Mouse (Mus musculus) c-Kit-negative CD71-positive TER-119-positive erythroid progenitor cells, embryonic 14.5 days (primary cell): ENCODE results near the gene Vmac.

Experiments
- DNase-seq: peaks from one replicate; pipeline ENCODE4 v3.0.0-alpha.2; 2013; ENCODE audit warnings: low read depth, low spot score

Vmac gene

DNA sequence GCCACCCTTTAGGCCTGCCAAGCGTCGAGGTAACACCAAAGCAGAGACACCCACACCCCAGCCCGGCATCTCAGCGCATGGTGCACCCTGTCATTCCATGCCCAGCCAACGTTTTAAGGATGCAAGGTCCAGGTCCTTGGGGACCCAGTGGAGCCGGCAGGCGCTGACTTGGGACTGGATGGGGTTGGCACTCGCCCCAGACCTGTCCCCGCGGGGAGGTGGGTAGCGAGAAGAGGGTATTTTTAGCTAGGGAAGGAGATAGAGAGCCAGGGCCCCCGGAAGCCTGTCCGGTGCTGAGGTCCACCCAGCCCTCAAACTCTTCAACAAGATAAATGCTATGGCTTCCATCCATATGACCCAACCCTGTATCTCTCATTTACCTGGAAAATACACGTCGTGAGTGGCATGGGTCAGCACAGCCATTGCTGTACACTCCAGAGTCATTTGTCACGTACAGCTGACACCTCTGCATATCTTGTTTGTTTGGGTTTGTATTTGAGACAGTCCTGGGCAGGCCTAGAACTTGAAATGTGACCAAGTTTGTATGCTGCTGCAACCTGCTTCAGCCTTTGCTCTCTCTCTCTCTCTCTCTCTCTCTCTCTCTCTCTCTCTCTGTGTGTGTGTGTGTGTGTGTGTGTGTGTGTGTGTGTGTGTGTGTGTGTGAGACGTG is 22.4 kb upstream of the Vmac start:
- no peak for DNase-seq

- no peak for DNase-seq
Measured at GRCm38 (mm10) chr17:56738221-56738620, 20.4 kb upstream of the Vmac start.

DNA sequence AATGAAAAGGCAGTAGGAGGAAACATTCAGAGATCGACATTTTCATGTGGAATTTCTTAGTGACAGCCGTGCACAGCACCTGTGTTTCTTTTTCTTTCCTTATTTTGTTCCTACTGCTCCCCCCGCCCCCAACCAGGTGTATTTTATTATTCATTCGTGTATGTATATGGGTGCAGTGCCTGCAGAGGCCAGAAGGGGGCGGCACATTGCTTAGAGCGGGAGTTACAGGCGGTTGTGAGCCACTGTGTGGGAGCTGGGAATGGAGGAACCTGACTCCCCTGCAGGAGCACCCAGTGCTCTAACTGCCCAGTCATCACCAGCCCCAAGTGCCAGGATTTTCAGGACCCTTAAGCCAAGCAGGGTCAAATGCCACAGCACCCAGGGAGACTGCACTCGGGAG is 18.7 kb upstream of the Vmac start:
- DNase-seq: no peak

DNA sequence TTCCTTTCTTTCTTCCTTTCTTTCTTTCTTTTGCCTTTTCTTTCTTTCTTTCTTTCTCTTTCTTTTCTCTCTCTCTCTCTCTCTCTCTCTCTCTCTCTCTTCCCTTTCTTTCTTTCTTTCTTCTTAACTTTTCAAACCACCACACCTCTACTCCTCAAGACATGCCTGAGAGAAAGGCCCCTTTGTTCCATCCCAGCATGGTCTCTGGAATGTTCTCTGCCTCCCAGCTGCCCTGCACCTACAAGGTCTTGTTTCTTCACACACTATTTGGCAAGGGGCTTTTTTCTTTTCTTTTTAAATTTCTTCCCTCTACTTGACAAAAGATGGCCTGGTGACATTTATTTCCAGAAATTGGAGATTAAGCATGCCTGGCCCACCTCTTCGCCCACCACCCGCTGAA is 11.8 kb upstream of the Vmac start:
- no peak for DNase-seq

- DNase-seq: no peak
Measured at GRCm38 (mm10) chr17:56729151-56729550, 11.3 kb upstream of the Vmac start.

DNA sequence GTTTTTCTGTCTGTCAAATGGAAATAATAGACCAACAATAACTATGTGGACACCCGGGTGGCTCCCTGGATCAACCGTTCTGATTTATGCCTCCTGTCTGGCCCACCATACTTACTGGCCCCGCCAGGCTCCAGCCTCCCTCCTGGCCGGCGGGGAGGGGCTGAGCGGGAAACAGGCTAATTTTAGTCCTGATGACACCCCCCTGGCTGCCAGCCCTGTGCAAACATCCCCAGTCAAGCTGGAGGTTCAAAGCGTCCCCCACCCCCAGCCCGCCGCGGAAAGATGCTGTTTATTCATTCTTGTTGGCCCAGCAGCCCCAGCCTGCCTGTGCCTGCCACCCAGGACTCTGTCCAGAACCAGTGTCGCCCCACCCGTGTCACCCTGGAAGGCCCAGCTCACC is 10.3 kb upstream of the Vmac start:
- DNase-seq: no peak

DNA sequence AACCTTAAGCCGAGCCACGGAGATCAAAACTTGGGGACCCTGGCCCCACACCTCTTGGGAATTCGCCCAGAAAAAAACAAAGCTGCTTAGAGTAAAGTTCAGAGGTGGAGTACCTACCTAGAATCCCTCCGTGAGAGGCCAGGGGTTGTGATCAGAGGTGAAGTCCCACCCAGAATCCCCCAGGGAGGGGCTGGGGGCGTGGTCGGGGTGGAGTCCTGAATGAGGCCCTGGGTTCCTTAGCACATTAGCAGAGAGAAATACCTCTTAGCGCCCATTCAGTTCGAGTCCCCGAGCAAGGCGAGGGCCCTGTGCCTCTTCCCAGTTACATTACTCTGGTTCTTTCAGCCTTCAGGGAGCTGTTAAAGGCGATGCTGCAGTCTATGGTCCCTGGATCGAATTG is 9.8 kb upstream of the Vmac start:
- no peak for DNase-seq

DNA sequence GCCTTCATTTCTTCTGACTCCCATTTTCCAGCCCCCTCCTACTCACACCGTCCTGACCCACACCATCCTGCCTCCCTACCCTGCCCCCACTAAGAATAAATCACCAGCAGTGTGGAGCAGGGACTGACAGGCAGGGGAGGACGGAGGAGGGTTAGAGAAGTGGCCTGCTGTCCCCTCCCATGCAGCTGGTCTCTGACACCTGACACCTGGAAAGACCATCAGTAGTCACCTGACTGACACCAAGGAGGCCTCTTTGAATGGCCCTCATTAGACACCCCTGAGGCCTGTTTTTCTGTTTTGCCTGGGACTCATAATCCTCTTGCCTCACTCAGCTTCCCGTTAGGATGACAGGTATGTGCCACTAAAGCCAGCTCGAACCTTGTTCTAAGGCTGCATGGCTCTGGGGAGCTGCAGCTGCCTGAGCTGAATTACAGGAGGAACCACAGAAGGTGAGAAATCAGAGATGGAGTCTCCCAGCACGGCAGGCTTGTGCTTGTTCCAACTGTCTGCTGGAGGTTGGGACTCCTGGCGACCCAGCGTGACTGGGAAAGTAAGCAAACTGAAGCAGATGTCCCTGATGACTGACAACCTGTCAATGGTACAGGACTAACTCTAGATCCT is 9.3 kb upstream of the Vmac start:
- no peak for DNase-seq

GRCm38 (mm10) chr17:56723419-56724161 is 5.8 kb upstream of the Vmac start:
- no peak for DNase-seq

GRCm38 (mm10) chr17:56722441-56722840 is 4.6 kb upstream of the Vmac start:
- no peak for DNase-seq

GRCm38 (mm10) chr17:56716655-56717362 is 1.0 kb downstream of the Vmac start:
- peak; percentile 97 for DNase-seq

GRCm38 (mm10) chr17:56715914-56716654 is 1.7 kb downstream of the Vmac start:
- DNase-seq: no peak

DNA sequence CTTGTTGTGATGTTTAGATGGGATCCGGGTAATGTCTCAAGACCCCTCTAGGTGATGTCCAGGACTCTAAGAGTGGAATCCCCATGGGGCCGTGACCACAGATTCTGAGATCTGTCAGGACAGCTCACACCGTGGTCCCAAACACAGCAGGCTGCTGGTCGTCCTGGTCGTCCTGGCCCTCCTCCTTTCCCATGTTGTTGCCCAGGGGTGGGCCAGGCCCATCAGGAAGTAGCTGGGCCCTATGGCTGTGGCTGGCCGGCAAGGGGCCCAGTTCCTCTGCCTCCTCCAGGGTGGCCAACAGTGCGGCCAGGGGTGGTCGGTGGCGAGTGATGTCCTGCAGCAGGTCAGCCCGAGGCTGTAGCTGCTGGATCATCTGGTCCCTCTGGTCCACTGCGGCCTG is 2.5 kb downstream of the Vmac start:
- no peak for DNase-seq

DNA sequence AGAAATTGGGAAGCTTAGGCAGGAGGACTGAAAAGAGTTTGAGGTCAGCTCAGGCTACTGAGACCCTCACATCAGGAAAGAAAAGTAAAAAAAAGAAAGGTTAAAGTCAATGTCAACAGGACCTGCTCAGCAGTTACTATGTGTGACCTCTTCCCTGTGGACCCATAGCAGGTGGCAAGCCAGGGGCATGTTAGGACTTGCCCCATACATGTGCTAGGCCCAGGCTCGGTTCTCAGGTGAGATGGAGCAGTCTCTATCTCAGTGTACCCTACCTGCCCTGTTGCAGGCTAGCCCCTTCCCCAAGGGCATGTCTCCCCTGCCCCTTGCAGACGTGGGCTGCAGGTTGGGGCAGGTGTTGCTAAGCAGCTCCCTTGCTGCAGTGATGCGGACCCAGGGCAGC is 8.1 kb downstream of the Vmac start:
- DNase-seq: no peak

- no peak for DNase-seq
Measured at GRCm38 (mm10) chr17:56708692-56709091, 9.1 kb downstream of the Vmac start.

DNA sequence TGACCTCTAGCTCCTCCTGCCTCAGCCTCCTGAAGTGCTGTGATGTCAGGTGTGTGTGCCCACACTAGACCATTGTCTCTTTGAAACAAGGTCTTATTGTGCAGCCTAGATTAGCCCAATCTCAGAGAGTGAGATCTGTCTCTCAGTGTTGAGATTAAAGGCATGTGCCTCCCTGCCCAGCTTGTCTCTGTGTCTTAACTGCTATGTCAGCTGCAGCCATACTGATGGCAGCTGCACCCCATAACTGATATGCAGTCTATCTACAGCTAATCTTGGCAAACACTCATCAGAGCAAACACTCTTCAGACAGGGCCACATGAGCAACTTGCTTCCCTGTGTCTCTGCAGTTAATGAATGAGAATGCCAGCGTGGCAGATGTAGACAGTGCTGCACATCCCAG is 11.3 kb downstream of the Vmac start:
- no peak for DNase-seq

- DNase-seq: no peak
Measured at GRCm38 (mm10) chr17:56703038-56703437, 14.8 kb downstream of the Vmac start.

DNA sequence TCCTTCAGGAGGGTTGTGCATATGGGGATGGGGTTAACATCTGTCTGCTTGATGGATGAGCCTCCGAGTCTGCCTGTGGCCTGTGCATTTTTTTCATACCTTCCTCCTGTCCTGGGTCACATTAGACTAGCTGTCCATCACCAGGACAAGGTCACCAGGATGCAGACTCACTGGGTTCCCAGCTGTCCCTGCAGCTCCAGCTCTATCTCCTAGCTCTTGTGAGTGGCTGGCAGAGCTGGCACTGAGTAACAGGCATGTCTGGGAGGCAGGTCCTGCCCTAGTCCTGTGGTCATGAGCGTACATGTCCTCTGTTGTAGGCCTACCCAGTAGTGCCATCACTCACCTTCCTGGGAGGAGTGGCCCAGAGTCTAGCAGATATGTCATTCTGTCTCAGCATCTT is 17.4 kb downstream of the Vmac start:
- no peak for DNase-seq

- no peak for DNase-seq
Measured at GRCm38 (mm10) chr17:56693851-56694310, 23.9 kb downstream of the Vmac start.

DNA sequence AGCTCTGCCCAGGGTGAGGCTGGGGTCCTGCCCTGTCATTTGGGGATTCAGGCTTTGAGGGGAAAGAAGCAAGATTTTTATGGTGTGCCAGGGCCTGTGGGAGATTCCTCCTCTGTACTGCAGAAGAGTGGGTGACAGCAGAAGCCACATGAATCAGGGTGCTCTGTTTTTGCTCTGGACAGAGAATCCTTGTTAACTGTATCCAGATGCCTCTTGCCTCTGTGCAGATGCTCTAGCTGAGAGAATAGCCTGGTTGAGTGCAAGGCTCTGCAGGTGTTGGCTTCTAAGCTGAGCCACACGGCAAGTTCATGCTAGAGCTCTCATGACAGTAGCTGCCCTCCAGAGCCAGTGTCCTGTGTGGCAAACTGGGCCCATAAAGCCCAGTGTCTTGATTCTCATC is 24.4 kb downstream of the Vmac start:
- no peak for DNase-seq

DNA sequence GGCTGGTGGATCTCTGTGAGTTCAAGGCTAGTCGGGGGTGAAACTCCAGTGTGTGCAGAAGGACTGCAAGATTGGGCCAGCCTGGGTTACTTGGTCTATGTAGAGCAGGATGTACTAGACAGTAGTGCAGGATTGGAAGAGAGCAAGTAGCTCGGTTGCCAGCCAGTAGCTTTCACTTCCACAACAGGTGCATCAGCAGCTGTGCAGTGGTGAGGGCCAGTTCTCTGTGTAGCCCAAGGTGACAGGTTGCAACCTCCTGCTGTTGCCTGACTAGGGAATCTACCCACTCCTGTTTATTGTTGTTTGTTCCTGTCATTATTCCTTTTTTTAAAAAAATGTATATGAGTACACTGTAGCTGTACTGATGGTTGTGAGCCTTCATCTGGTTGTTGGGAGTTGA is 29.1 kb downstream of the Vmac start:
- no peak for DNase-seq

GRCm38 (mm10) chr17:56688045-56688444 is 29.8 kb downstream of the Vmac start:
- peak; percentile 48 for DNase-seq
